Mouse (Mus musculus): Measurements from ENCODE around the gene Gm43638. TPM values are rescaled to one million over a fixed set of nuclear protein-coding genes. Genes with fewer than 3 reads are reported as not detected.

Gene Gm43638
- polyA plus RNA-seq, 1 experiment from 2014 or later, result not detected

Other genes with a start within 250 kb of the Gm43638 start
- gene Ugt2b37, start 232.0 kb downstream of the Gm43638 start, polyA plus RNA-seq (2015; fragmentation: Nextera tagmentation; extraction: Ambion mirVana), result not detected in 2 replicates
- gene Ugt2a3, start 149.6 kb downstream of the Gm43638 start, polyA plus RNA-seq (2015; fragmentation: Nextera tagmentation; extraction: Ambion mirVana), result not detected in 2 replicates
- not detected in 2 replicates for gene Ugt2b38, start 62.6 kb downstream of the Gm43638 start, polyA plus RNA-seq (2015; fragmentation: Nextera tagmentation; extraction: Ambion mirVana)
- gene Ugt2a2, start 4.5 kb downstream of the Gm43638 start, polyA plus RNA-seq (2015; fragmentation: Nextera tagmentation; extraction: Ambion mirVana), result not detected in 2 replicates
- gene Ugt2a1, start 4.1 kb upstream of the Gm43638 start, polyA plus RNA-seq (2015; fragmentation: Nextera tagmentation; extraction: Ambion mirVana), result not detected in 2 replicates
- gene Sult1b1, start 51.4 kb upstream of the Gm43638 start, polyA plus RNA-seq (2015; fragmentation: Nextera tagmentation; extraction: Ambion mirVana), result not detected in 2 replicates
- not detected in 2 replicates for gene Sult1d1, start 82.2 kb upstream of the Gm43638 start, polyA plus RNA-seq (2015; fragmentation: Nextera tagmentation; extraction: Ambion mirVana)
- not detected in 2 replicates for gene Sult1e1, start 104.8 kb upstream of the Gm43638 start, polyA plus RNA-seq (2015; fragmentation: Nextera tagmentation; extraction: Ambion mirVana)
- 0.15 TPM in 1 of 2 replicates, not detected in the other for gene Csn1s1, start 179.4 kb upstream of the Gm43638 start, polyA plus RNA-seq (2015; fragmentation: Nextera tagmentation; extraction: Ambion mirVana)
- not detected in 2 replicates for gene Csn2, start 212.8 kb upstream of the Gm43638 start, polyA plus RNA-seq (2015; fragmentation: Nextera tagmentation; extraction: Ambion mirVana)

Measured in midbrain, embryonic 16.5 days (tissue).